Mouse (Mus musculus) urinary bladder, postnatal 10 days (tissue): Measurements from ENCODE around the gene Cdc42bpg.

Experiments
- DNase-seq: peaks from one replicate; pipeline ENCODE4 v3.0.0; 2022; ENCODE audit warnings: low spot score

Cdc42bpg gene

GRCm38 (mm10) chr19:6349215-6349983, 43.1 kb downstream of the Cdc42bpg start:
- DNase-seq: no peak

GRCm38 (mm10) chr19:6351431-6352106, 45.3 kb downstream of the Cdc42bpg start:
- no peak for DNase-seq

GRCm38 (mm10) chr19:6352107-6352505, 45.9 kb downstream of the Cdc42bpg start:
- DNase-seq: no peak

- DNase-seq: no peak
Observed at GRCm38 (mm10) chr19:6354030-6354429, 47.8 kb downstream of the Cdc42bpg start.

GRCm38 (mm10) chr19:6361291-6361690, 55.0 kb downstream of the Cdc42bpg start:
- no peak for DNase-seq

- DNase-seq: no peak
Observed at GRCm38 (mm10) chr19:6363091-6363410, 56.8 kb downstream of the Cdc42bpg start.

GRCm38 (mm10) chr19:6363411-6364240, 57.4 kb downstream of the Cdc42bpg start, which contains the start of gene Sf1:
Gene Sf1 (plus strand): TSS chr19:6363690.
- peak; percentile 98 for DNase-seq

GRCm38 (mm10) chr19:6364317-6364725, 58.1 kb downstream of the Cdc42bpg start:
- DNase-seq: peak; percentile 73

GRCm38 (mm10) chr19:6364842-6365241, 58.6 kb downstream of the Cdc42bpg start:
- no peak for DNase-seq

GRCm38 (mm10) chr19:6370175-6370574, 63.9 kb downstream of the Cdc42bpg start:
- DNase-seq: no peak

GRCm38 (mm10) chr19:6372433-6372832, 66.2 kb downstream of the Cdc42bpg start:
- no peak for DNase-seq

GRCm38 (mm10) chr19:6373539-6374400, 67.5 kb downstream of the Cdc42bpg start:
- peak; percentile 63 for DNase-seq

GRCm38 (mm10) chr19:6374571-6374970, 68.3 kb downstream of the Cdc42bpg start:
- DNase-seq: no peak
